Mouse (Mus musculus) myocyte (in vitro differentiated cells): Measurements from ENCODE around the gene Riok2. TPM values are rescaled to one million over a fixed set of nuclear protein-coding genes. Genes with fewer than 3 reads are reported as not detected.

Experiments used
- H3K27me3 ChIP-seq: one replicate; pipeline ENCODE4 v1.6.1; 2011; ENCODE audit not compliant: control insufficient read depth, insufficient read depth, insufficient read length
- H3K36me3 ChIP-seq: one replicate; pipeline ENCODE4 v1.6.1; 2011; ENCODE audit not compliant: control insufficient read depth, insufficient read depth
- H3K4me2 ChIP-seq: one replicate; pipeline ENCODE4 v1.6.1; 2011; ENCODE audit warnings: low read depth, control low read depth
- H3K4me3 ChIP-seq: one replicate; pipeline ENCODE4 v1.5.1; 2011; ENCODE audit warnings: mild to moderate bottlenecking, control low read depth, moderate library complexity
- H3K79me2 ChIP-seq: one replicate; pipeline ENCODE4 v1.6.1; 2011; ENCODE audit not compliant: control insufficient read depth, insufficient read depth
- H3ac ChIP-seq: one replicate; pipeline ENCODE4 v1.6.1; 2011; ENCODE audit not compliant: control insufficient read depth, insufficient read length
- CEBPB ChIP-seq: IDR thresholded peaks from 2 replicates; pipeline ENCODE4 v1.6.1; 2011; ENCODE audit warnings: mild to moderate bottlenecking, moderate library complexity; ENCODE audit not compliant: poor library complexity, insufficient read depth, severe bottlenecking
- E2F4 ChIP-seq: IDR thresholded peaks from one replicate; pipeline ENCODE4 v1.6.1; 2011; ENCODE audit warnings: mild to moderate bottlenecking, control low read depth, moderate library complexity; ENCODE audit not compliant: insufficient read depth
- MAX ChIP-seq: IDR thresholded peaks from one replicate; pipeline ENCODE4 v1.6.1; 2011; ENCODE audit warnings: low read depth, mild to moderate bottlenecking, control low read depth
- MYOD1 ChIP-seq, 3 experiments: IDR thresholded peaks; one replicate each; pipeline ENCODE4 v1.6.1; 2011; ENCODE audit warnings: control low read depth in 2 of 3, low read depth in 2 of 3, mild to moderate bottlenecking in 2 of 3, moderate library complexity in 1 of 3; ENCODE audit not compliant: insufficient read length in 2 of 3, control insufficient read depth in 1 of 3
- MYOG ChIP-seq, 3 experiments: IDR thresholded peaks; one replicate each; pipeline ENCODE4 v1.6.1; 2011; ENCODE audit warnings: control low read depth in 2 of 3, low read depth in 2 of 3, mild to moderate bottlenecking in 2 of 3; ENCODE audit not compliant: insufficient read length in 2 of 3, control insufficient read depth in 1 of 3, insufficient read depth in 1 of 3
- POLR2A ChIP-seq: IDR thresholded peaks from one replicate; pipeline ENCODE4 v1.6.1; 2011; ENCODE audit warnings: low read depth, mild to moderate bottlenecking, control low read depth, moderate library complexity; ENCODE audit not compliant: insufficient read length
- POLR2AphosphoS2 ChIP-seq: IDR thresholded peaks from one replicate; pipeline ENCODE4 v1.6.1; 2011; ENCODE audit warnings: low read depth, control low read depth; ENCODE audit not compliant: insufficient read length
- REST ChIP-seq: IDR thresholded peaks from one replicate; pipeline ENCODE4 v1.6.1; 2011; ENCODE audit warnings: mild to moderate bottlenecking, control low read depth, moderate library complexity; ENCODE audit not compliant: insufficient read depth, insufficient read length
- SRF ChIP-seq: IDR thresholded peaks from one replicate; pipeline ENCODE4 v1.6.1; 2011; ENCODE audit warnings: low read depth; ENCODE audit not compliant: control insufficient read depth, insufficient read length
- TCF12 ChIP-seq: IDR thresholded peaks from one replicate; pipeline ENCODE4 v1.6.1; 2011; ENCODE audit warnings: mild to moderate bottlenecking, control low read depth; ENCODE audit not compliant: poor library complexity, insufficient read depth, severe bottlenecking
- TCF3 ChIP-seq: IDR thresholded peaks from one replicate; pipeline ENCODE4 v1.6.1; 2011; ENCODE audit warnings: low read depth, control low read depth; ENCODE audit not compliant: insufficient read length
- USF1 ChIP-seq: IDR thresholded peaks from one replicate; pipeline ENCODE4 v1.6.1; 2011; ENCODE audit warnings: low read depth, mild to moderate bottlenecking, control low read depth, moderate library complexity
- polyA plus RNA-seq: library from polyadenylated mRNA; unstranded; fragments of >200 nt; fragmentation: generic; extraction: Trizol; gene quantifications from one replicate; pipeline ENCODE4 v1.2.1, GENCODE M21; 2012; ENCODE audit warnings: missing spikeins

Riok2 gene
- polyA plus RNA-seq, 1 experiment: 13.3 TPM

DNA sequence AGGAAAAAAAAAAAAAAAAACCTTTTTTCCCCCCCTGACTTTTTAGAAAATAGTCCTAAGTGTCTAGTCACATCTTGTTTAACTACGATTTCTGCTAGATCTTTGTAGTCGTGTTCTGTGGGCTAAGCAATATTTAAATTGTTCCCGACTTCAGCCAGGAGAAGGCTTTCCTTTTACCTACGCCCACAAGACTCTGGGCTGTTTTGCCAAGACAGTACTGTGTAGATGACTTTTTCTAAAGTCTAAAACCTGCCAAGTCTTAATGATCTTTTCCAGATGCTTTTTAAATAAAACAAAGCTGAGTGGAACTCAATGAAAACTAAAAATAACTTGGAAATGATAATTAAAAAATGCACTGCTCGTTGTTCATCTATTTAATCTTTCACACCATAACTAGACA, 28.9 kb downstream of the Riok2 start:
- Histone ChIP-seq H3K36me3 (no peaks in the 10 kb centered on the region), H3K4me3 (no peak overlapping the region), H3K4me2 (peak overlapping the region; percentile 44), H3ac (no peak overlapping the region), H3K27me3 (no peaks in the 10 kb centered on the region), H3K79me2 (no peaks in the 10 kb centered on the region)
- TF ChIP-seq REST (no peak), SRF (no peak), MAX (no peak), E2F4 (no peak), TCF3 (no peak), CEBPB (no peak), TCF12 (no peak), USF1 (no peak), MYOD1 (IDR thresholded peaks at IDR 0.05; ENCODE audit: control insufficient read depth in 1 of 3, insufficient read length in 2 of 3, low read depth in 2 of 3) (no peak), MYOG (IDR thresholded peaks at IDR 0.05; ENCODE audit: control insufficient read depth in 1 of 3, insufficient read depth in 1 of 3, insufficient read length in 2 of 3, low read depth in 2 of 3) (no peak), POLR2AphosphoS2 (no peak), POLR2A (no peak)

DNA sequence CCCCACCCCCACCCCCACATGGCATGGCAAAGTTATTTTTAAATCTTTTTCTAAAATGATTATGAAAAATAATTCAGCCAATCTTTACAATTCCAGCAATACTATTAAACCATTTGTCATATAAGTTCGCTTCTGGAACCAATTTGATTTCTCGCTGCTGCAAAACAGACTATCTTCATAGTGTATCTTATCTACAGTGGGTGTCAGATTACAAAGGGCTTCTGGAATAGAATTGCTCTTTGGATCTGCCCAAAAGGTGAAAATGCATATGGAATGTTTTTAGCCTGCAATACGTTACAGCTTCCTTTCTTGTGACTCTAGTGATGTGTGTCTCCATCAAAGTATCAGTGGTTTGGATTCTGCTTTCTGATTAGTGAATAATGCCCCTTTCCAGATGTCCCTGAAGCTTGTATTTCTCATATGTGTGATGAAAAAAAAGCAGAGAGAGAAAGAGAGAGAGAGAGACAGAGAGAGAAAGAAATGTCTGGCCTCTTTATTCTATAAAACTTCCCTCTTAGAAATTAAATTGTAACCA, 29.5 kb downstream of the Riok2 start:
- no peaks in the 10 kb centered on the region for H3K27me3 ChIP-seq
- peak overlapping the region; percentile 44 for H3K4me2 ChIP-seq
- H3ac ChIP-seq: no peak overlapping the region
- TF ChIP-seq MAX (no peak), TCF12 (no peak), SRF (no peak), CEBPB (no peak), TCF3 (no peak), E2F4 (no peak), REST (no peak), MYOG (IDR thresholded peaks at IDR 0.05; ENCODE audit: control insufficient read depth in 1 of 3, insufficient read depth in 1 of 3, insufficient read length in 2 of 3, low read depth in 2 of 3) (no peak)
- H3K36me3 ChIP-seq: no peaks in the 10 kb centered on the region
- H3K4me3 ChIP-seq: no peak overlapping the region
- H3K79me2 ChIP-seq: no peaks in the 10 kb centered on the region

DNA sequence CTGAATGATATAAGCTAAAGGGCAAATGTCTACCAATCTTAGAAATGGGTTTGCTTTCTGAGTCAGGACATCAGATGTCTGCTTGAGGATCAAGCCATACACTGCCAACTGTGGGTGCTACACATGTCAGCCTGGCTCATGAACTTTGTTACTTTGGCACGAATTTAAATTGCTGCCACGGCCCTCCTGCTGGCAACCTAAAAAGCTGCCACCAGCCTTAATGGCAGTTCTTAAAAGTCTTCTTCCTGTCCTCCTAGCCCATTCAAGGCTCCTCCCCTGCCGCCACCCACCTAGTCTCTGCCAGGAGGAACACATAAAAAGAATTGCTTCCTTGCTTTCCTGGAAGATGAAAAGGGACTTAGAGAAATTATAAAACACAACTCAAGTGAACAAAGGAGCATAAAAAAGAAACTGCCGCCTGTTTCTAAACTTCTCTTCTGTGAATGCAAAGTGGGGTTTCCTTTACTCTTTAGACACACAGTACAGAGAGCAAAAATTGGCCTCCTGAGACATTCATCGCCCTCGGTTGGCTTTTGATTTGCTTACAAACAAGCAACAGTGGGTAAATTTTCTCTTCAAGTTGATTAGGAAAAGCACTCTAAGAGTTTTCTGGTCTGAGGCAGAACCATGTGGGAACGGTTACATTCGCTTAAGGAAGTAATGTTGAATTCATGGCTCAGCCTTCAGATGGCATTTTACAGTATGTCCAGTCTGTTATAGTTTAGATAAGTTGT, 30.9 kb downstream of the Riok2 start:
- no peaks in the 10 kb centered on the region for H3K79me2 ChIP-seq
- no peaks in the 10 kb centered on the region for H3K27me3 ChIP-seq
- no peaks in the 10 kb centered on the region for H3K36me3 ChIP-seq
- H3K4me2 ChIP-seq: peak overlapping the region; percentile 44
- no peak for TF ChIP-seq REST
- no peak overlapping the region for H3ac ChIP-seq
- no peak overlapping the region for H3K4me3 ChIP-seq

DNA sequence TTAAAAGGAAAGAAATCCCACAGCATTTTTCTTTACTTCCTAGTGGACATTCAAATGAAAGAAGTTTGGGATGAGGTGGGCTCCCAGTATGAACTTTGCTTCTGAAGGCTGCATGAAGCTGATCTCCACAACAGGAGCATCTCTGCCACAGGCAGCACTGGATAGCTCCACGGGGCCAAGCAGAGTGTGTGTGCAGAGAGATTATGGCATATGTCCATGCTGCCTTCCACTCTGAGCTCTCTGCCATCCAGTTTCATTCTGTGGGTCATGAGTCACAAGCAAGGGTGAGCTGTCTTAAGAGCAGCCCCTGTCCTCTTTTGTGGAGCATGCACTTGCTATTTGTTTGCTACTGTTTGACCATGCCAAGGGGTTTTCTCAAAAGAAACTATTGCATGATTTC, 31.5 kb downstream of the Riok2 start:
- Histone ChIP-seq H3K36me3 (no peaks in the 10 kb centered on the region), H3K27me3 (no peaks in the 10 kb centered on the region), H3ac (no peak overlapping the region), H3K4me2 (peak overlapping the region; percentile 25), H3K4me3 (no peak overlapping the region), H3K79me2 (no peaks in the 10 kb centered on the region)
- no peak for TF ChIP-seq E2F4
- TF ChIP-seq MYOG (IDR thresholded peaks at IDR 0.05; ENCODE audit: control insufficient read depth in 1 of 3, insufficient read depth in 1 of 3, insufficient read length in 2 of 3, low read depth in 2 of 3): peak in 1 of 3 experiments; percentile 21
- peak in 1 of 3 experiments; percentile 31 for TF ChIP-seq MYOD1 (IDR thresholded peaks at IDR 0.05; ENCODE audit: control insufficient read depth in 1 of 3, insufficient read length in 2 of 3, low read depth in 2 of 3)
- TF ChIP-seq REST: peak; percentile 75

DNA sequence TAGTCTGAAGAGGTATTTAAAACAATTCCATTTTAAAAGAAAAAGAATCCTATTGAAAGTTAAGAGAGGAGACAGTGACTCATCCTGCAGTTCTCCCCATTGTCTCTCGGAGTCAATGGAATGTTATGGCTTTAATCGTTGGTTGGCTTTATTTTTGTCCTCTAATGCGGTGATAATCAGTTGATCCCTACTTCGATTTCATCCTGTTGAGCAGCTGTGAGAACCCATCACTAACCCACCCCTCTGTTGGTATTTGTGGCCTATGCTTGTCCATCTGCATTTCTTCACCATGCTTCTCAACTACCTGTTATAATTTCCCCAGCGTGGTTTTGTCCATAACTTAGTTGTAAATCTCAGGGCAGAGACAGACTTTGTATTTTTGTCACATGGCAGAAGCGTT, 34.0 kb downstream of the Riok2 start:
- H3K79me2 ChIP-seq: no peaks in the 10 kb centered on the region
- H3K36me3 ChIP-seq: no peaks in the 10 kb centered on the region
- TF ChIP-seq E2F4 (no peak), MYOG (IDR thresholded peaks at IDR 0.05; ENCODE audit: control insufficient read depth in 1 of 3, insufficient read depth in 1 of 3, insufficient read length in 2 of 3, low read depth in 2 of 3) (no peak), USF1 (no peak), MAX (no peak), MYOD1 (IDR thresholded peaks at IDR 0.05; ENCODE audit: control insufficient read depth in 1 of 3, insufficient read length in 2 of 3, low read depth in 2 of 3) (peak; percentile 48 to 96 (median 93)), POLR2A (no peak), SRF (no peak)
- H3K4me2 ChIP-seq: peak overlapping the region; percentile 56
- H3ac ChIP-seq: no peak overlapping the region
- no peak overlapping the region for H3K4me3 ChIP-seq
- no peaks in the 10 kb centered on the region for H3K27me3 ChIP-seq
